Mouse (Mus musculus) fat pad, adult 2 months (tissue): ENCODE results near the gene Phlda2.

Experiments
- DNase-seq: peaks from one replicate; pipeline ENCODE4 v3.0.0-alpha.2; 2011; ENCODE audit warnings: low read depth, low spot score; ENCODE audit errors: extremely low read depth

Phlda2 gene

DNA sequence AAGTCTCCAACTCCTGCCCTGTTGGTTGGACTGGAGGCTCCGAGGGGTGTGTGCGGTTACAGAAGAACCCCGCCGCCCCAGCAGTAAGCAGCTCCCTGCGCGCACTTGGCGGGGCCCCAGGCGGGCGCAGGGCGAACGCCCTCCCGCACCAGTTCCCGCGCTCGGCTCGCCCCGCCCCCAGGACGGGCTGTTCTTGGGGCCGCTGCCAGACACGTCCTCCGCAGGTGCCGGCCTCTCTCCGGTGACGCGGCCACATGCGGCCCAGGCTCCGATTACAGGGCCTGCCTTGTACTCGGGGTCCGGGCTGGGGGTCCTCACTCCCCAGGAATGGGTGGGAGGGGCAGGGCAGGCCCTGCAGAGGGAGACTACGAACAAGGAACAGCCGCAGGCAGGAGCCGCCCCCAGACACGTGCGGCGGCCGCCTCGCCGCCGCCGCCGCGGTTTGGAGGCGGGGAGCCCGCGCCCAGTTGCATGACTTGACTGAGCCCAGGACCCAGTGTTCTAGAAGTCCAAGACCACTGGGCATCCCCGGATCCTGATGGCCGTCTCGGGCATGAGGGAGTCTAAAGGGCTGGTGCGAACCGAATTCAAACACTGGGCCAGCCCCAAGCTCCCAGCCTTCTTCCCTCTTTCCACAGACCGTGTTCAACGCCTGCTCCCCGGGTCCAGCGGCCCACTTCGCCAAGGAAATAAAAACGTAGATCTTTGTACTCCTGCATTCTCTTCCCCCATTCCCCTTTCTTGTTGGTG is 38.0 kb downstream of the Phlda2 start:
- DNase-seq, result no peak

- DNase-seq, result no peak
Measured at GRCm38 (mm10) chr7:143463865-143464415, 39.0 kb downstream of the Phlda2 start.

GRCm38 (mm10) chr7:143462516-143462915 is 40.4 kb downstream of the Phlda2 start:
- no peak for DNase-seq

GRCm38 (mm10) chr7:143461920-143462319 is 41.0 kb downstream of the Phlda2 start:
- no peak for DNase-seq

DNA sequence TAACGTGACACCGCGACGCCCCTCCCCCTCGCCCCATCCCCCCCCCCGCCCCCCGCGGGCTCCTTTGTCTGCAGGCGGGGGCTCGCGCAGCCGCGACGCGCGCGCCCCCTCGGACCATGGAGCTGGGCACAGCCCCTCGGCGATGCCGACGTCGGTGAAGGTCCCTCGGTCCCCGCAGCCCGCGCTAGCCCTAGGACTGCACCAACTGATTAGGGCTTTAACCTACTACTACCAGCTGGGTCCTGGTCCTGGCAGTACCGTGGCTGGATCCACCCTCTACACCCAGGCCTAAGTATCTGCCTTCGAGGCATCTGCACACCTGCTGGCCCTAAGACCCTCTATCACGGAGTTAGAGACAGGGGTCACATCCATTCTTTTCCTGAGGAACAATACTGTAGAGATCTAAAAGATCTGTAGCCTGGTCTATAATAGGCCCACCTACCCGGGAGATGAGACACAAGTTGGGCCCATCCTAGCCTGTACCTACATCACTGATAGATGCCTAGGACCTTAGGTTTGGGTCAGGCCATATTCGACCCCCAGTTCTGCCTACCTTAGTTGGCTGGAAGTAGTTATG is 41.6 kb downstream of the Phlda2 start:
- DNase-seq, result no peak

DNA sequence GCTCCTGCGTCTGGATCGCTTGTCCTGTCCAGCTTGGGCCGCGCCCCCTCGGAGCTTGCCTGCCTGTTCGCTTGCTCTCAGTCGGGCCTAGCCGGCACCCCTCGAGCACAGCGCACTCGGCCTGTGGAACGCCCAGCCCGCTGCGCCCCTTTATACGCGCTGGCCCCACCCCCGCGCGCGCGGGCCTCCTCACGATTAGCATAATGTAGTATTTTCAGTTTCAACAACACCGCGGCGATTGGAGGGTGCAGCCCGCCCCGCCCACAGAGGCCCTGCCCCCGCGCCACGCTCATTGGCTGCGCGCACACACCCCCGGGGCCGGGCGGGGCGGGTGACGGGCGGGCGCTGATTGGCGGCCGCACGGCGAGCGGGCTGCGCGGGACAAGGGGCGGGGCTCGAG is 42.1 kb downstream of the Phlda2 start, which contains the start of gene Cdkn1c:
Gene Cdkn1c, minus strand, starts transcription at position 177 of the 400 bp plus-strand sequence.
- DNase-seq, result no peak

DNA sequence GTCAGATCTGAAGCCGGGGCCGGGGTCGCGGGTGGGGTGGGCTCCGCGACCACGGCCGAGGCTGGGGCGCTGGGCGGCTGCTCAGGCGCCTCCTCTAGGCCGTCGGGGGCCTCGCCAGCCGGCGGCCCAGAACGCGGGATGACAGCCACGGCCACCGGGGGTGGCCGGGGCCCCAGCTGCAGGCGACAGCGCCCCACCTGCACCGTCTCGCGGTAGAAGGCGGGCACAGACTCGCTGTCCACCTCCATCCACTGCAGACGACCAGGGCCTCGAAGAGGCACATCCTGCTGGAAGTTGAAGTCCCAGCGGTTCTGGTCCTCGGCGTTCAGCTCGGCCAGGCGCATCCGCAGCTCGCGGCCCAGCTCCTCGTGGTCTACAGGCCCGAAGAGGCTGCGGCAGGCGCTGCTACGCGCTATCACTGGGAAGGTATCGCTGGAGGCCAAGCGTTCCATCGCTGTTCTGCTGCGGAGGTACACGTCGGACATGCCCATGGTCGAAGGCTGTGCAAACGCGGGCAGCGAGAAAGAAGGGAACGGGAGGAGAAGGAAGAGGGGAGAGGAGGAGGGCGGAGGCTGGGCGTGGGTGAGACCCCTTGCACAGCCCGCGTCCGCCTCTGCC is 42.6 kb downstream of the Phlda2 start:
- no peak for DNase-seq

DNA sequence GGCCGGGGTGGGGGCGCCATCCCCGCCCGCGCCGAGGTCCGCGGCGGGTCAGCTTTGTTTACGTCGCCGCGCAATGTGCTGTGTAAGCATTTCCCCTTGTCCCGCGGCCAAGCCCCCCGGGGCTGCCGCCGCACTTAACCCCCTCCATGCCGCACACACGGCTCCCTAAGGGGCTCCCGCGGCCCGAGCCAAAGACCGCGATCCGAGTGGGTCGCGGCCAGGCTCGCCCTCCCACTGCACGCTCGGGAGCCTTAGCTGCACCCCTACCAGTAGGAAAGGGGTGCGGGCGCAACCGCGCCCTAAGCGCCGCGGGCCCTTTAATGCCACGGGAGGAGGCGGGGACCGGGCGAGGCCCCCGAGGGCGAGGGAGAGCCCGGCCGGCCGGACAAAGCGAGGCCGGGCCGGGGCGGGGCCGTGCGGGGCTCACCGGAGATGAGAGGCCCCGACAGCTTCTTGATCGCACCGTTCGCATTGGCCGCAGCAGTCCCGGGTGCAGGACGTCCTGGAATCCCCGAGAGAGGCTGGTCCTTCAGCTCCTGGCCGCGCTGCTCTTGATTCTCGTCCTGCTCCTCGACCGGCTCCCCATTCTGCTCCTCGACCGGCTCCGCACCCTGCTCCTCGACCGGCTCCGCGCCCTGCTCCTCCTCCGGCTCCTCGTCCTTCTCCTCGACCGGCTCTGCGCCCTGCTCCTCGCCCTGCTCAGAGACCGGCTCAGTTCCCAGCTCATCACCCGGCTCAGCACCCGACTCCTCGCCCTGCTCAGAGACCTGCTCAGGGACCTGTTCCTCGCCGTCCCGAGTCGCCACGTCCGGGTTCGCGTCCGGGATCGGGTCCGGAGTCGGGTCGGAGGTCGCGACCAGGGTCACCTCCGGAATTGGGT is 43.4 kb downstream of the Phlda2 start:
- no peak for DNase-seq

- DNase-seq, result no peak
Measured at GRCm38 (mm10) chr7:143458963-143459331, 44.0 kb downstream of the Phlda2 start.
